Comparison of ENCODE assay signal across 24 mouse cellular contexts in genomic region chr8:61682902-61683301, GRCm38 (mm10).
DNase-seq lines count a peak whose midpoint lies in the region; ATAC-seq lines count a peak whose summit lies in the region.
"Had no signal": no experiment of that assay in that cellular context is flagged by ENCODE, and none has a peak within 500 bp of the region (broad histone marks: within the 10 kb centered on the region; RNA-seq: fewer than 3 reads in every experiment).

No protein-coding gene starts in this region.

- no peaks in the 10 kb centered on the region for H3K9me3 ChIP-seq in heart, embryonic 12.5 days (replicated peaks)
- H3K9me3 ChIP-seq in heart, embryonic 16.5 days (replicated peaks; ENCODE audit: control insufficient read depth, low read length): no peaks in the 10 kb centered on the region
- H3K9me3 ChIP-seq in kidney, embryonic 14.5 days (ENCODE audit: control insufficient read depth, low read length): no peaks in the 10 kb centered on the region
- H3K9me3 ChIP-seq: embryonic facial prominence, embryonic 12.5 days; embryonic facial prominence, embryonic 15.5 days had no signal

- no peak overlapping the region for H3K9ac ChIP-seq in heart, embryonic 12.5 days
- H3K9ac ChIP-seq in heart, embryonic 16.5 days (ENCODE audit: low read length): no peak overlapping the region
- H3K9ac ChIP-seq in kidney, embryonic 14.5 days (ENCODE audit: low read depth, low read length): no peak overlapping the region
- H3K9ac ChIP-seq: embryonic facial prominence, embryonic 12.5 days; embryonic facial prominence, embryonic 15.5 days; forebrain, postnatal 0 days; hindbrain, embryonic 14.5 days had no signal

- intact Hi-C loops in heart, postnatal 10 days (cut with DNase I): no loop called here

- DNase-seq in heart, postnatal 10 days: no peak
- DNase-seq in heart, postnatal 4 days: no peak
- DNase-seq in kidney, postnatal 25 days: no peak
- DNase-seq: adrenal gland, adult 2 months; adrenal gland, postnatal 14 days; cerebellum, adult 11 months; cerebellum, adult 2 months; cerebellum, adult 9-11 months; cerebellum, postnatal 25 days; forebrain, postnatal 0 days; gastrocnemius, postnatal 10 days; gastrocnemius, postnatal 36 days; kidney, adult 8-10 months had no signal

- WGBS in heart, embryonic 12.5 days: 16% methylated on average over 2 of the region's 2 CpGs
- 25% methylated on average over 2 of the region's 2 CpGs for WGBS in heart, embryonic 16.5 days
- 24% methylated on average over 2 of the region's 2 CpGs for WGBS in kidney, embryonic 14.5 days

- peaks cover 36% of the 10 kb centered on the region for H3K36me3 ChIP-seq in heart, embryonic 12.5 days
- H3K36me3 ChIP-seq in heart, embryonic 16.5 days (ENCODE audit: control insufficient read depth, insufficient read depth): peaks cover 15% of the 10 kb centered on the region
- H3K36me3 ChIP-seq in kidney, embryonic 14.5 days (ENCODE audit: control insufficient read depth, insufficient read depth, low read length): peaks cover 7% of the 10 kb centered on the region; the same call in 1 of the 2 replicates

- no peak overlapping the region for H3K4me2 ChIP-seq in heart, embryonic 12.5 days
- H3K4me2 ChIP-seq in heart, embryonic 16.5 days (ENCODE audit: low read depth, low read length): no peak overlapping the region
- H3K4me2 ChIP-seq in kidney, embryonic 14.5 days (replicated peaks; ENCODE audit: low read depth, low read length): no peak overlapping the region
- H3K4me2 ChIP-seq: embryonic facial prominence, embryonic 12.5 days; embryonic facial prominence, embryonic 15.5 days; hindbrain, embryonic 14.5 days had no signal

- H3K27me3 ChIP-seq in heart, embryonic 12.5 days (replicated peaks): no peaks in the 10 kb centered on the region
- H3K27me3 ChIP-seq in heart, embryonic 16.5 days (ENCODE audit: control insufficient read depth, insufficient read depth, low read length): no peaks in the 10 kb centered on the region
- no peaks in the 10 kb centered on the region for H3K27me3 ChIP-seq in kidney, embryonic 14.5 days (ENCODE audit: control insufficient read depth, insufficient read depth, low read length)
- H3K27me3 ChIP-seq: embryonic facial prominence, embryonic 12.5 days; embryonic facial prominence, embryonic 15.5 days had no signal

- peak overlapping the region; percentile 43 for H3K27ac ChIP-seq in heart, embryonic 12.5 days (ENCODE audit: poor library complexity, severe bottlenecking)
- H3K27ac ChIP-seq in heart, embryonic 16.5 days (ENCODE audit: low read length): peak overlapping the region; percentile 56
- no peak overlapping the region for H3K27ac ChIP-seq in kidney, embryonic 14.5 days (ENCODE audit: low read depth, low read length)
- H3K27ac ChIP-seq: embryonic facial prominence, embryonic 12.5 days; embryonic facial prominence, embryonic 15.5 days; hindbrain, embryonic 14.5 days; hindbrain, postnatal 0 days had no signal

- ATAC-seq in heart, embryonic 12.5 days (ENCODE audit: insufficient number of reproducible peaks, low FRiP score): no peak
- ATAC-seq in heart, embryonic 16.5 days (replicated peaks; ENCODE audit: extremely low read depth, insufficient read depth, low FRiP score): no peak
- ATAC-seq in kidney, embryonic 14.5 days (ENCODE audit: low FRiP score, low TSS enrichment): peak; percentile 68; the same call in 1 of the 2 replicates
- ATAC-seq: CD4-positive, CD25-positive, alpha-beta regulatory T cell, adult 4 months; forebrain, embryonic 14.5 days; forebrain, postnatal 0 days; hindbrain, postnatal 0 days; inflammation-experienced regulatory T-cells, adult 6 months; intestine, embryonic 16.5 days had no signal

- H3K4me3 ChIP-seq in heart, embryonic 12.5 days: no peak overlapping the region
- H3K4me3 ChIP-seq in heart, embryonic 16.5 days (ENCODE audit: low read length): no peak overlapping the region
- no peak overlapping the region for H3K4me3 ChIP-seq in kidney, embryonic 14.5 days (ENCODE audit: low read length)
- H3K4me3 ChIP-seq: embryonic facial prominence, embryonic 12.5 days; embryonic facial prominence, embryonic 15.5 days had no signal

- H3K4me1 ChIP-seq in heart, embryonic 12.5 days (replicated peaks): peaks cover 34% of the 10 kb centered on the region
- peaks cover 44% of the 10 kb centered on the region for H3K4me1 ChIP-seq in heart, embryonic 16.5 days (ENCODE audit: control insufficient read depth, insufficient read depth, low read length)
- H3K4me1 ChIP-seq in kidney, embryonic 14.5 days (ENCODE audit: control insufficient read depth, insufficient read depth, low read length): no peaks in the 10 kb centered on the region
- H3K4me1 ChIP-seq: embryonic facial prominence, embryonic 12.5 days; embryonic facial prominence, embryonic 15.5 days had no signal
